Mouse (Mus musculus): Measurements from ENCODE around the gene Sh3bp5l. TPM values are rescaled to one million over a fixed set of nuclear protein-coding genes. Genes with fewer than 3 reads are reported as not detected.

The Sh3bp5l gene
- total RNA-seq, 2 experiments from 2014 or later: 54.1 to 59.7 TPM

- intact Hi-C loops (cut with DNase I): no loop called here
- DNase-seq (ENCODE audit: low spot score in 2 of 2): no peak
These were observed 14.9 kb upstream of the Sh3bp5l start for GRCm38 (mm10) chr11:58315536-58316168.

DNA sequence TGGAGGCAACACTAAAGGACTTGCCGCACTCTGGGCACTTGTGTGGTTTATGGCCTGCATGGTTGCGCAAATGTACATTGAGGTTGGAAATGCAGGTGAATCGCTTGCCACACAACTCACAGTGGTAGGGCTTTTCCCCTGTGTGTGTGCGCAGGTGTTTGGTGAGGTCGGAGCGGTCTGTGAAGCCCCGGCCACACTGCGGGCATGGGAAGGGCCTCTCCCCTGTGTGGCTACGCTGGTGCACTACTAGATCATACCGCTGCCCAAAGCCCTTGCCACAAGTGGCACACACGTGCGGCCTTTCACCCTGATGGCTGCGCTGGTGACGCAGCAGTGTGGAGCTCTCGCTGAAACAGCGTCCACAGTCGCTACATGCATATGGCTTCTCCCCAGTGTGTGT is 14.2 kb upstream of the Sh3bp5l start:
- no peak for DNase-seq (ENCODE audit: low spot score in 2 of 2)
- intact Hi-C loops (cut with DNase I): no loop called here

- DNase-seq (ENCODE audit: low spot score in 2 of 2): no peak
- intact Hi-C loops (cut with DNase I): no loop called here
These were observed 13.6 kb upstream of the Sh3bp5l start for GRCm38 (mm10) chr11:58316768-58317390.

- intact Hi-C loops (cut with DNase I): no loop called here
- peak; percentile 96 to 97 for DNase-seq (ENCODE audit: low spot score in 2 of 2)
These were observed 7.5 kb upstream of the Sh3bp5l start for GRCm38 (mm10) chr11:58322824-58323569.

DNA sequence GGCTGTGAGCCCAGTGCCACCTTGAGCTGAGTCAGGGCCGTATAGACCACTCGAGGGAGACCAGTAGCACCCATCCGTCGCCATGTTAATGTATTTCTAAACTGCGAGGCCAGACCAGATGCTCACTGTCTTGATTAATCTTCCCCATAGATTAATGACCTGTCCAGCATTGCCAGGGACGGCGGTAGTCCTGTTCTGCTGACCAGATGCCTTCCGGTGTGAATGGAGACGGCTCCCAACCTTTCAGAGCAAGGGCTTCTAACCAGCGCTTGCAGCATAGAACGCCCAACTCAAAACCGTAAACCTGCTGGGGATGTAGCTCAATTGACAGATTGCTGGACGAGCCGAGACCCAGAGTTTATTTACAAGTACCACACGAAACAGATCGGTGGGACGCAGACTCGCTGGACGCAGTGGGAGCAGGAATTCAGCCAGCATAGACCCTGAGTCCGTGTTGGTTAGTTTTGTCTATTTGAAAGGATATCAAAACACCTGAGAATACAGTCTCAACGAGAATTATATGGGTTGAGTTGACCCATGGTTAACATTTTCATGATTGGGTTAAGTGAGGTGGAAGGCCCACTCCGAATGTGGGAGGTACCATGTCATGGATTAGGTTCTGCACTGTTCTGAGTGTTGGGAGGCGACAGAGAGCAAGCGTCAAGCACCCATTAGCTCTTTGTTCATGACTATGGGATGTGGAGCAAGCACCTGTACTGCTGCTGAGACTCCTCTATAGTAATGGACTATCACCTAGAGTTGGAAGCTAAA is 6.8 kb upstream of the Sh3bp5l start:
- no peak for DNase-seq (ENCODE audit: low spot score in 2 of 2)
- intact Hi-C loops (cut with DNase I): no loop called here

DNA sequence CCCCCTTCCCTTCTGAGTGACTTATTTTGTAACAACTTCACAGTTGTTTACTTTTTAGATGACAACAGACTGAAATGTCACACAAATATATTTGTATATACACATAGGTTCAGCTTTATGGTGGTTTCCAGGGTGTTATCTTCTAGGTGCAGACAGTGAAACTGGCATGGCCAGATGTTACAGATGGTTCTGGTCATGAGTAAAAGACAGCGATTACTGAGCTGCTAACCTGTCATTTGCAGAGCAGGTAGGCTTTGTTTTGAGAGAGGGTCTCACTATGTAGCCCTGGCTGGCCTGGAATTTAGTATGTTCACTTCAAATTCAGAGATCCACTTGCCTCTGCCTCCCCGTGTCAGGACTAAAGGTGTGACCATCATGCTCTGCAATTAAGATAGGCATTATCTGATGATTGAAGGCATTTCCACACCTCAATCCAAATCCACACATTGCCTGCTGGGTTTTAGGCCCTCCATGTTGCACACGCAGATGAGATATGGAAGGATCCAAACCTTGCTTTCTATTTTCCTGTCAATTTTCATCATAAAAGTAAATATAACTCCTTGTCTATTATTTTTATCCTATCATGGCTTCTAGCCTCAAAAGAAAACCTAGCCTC is 5.8 kb upstream of the Sh3bp5l start:
- DNase-seq (ENCODE audit: low spot score in 2 of 2): no peak
- intact Hi-C loops (cut with DNase I): no loop called here

DNA sequence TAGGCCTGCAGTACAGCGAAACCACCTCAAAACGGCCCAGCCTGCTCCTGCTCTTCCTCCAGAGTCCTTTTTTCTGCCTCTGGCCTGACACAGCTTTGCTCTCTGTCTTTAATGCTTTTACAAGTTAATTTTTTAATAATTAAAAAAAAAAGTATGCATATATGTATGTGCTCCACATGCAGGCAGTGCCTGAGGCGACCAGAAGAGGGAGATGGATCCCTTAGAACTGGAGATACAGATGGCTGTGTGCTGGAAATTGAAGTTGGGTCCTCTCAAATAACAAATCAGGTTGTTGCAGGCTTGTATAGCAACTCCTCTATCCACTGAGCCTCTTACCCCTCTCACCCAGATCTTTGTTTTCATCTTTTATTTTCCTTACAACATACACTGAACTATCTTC is 3.7 kb upstream of the Sh3bp5l start:
- no peak for DNase-seq (ENCODE audit: low spot score in 2 of 2)
- intact Hi-C loops (cut with DNase I): no loop called here

DNA sequence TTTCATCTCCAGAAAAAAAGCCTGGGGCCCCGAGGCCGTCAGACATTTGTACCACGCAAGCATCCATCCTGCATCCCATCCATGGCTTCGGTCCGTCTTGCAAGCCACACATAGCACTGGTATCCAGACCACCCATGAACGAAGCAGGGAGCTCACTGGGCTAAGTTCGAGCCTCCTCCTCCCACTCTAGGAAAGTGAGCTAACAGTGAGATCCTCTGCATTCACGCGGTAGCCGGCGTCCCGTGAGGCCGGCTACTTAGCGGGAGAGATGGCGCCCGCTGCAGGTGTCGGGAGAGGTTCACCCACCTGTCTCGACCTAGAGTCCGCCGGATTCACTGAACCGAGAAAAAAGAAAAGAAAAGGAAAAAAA is 633 bp upstream of the Sh3bp5l start:
- peak in 1 of 2 experiments; percentile 49 for DNase-seq (ENCODE audit: low spot score in 2 of 2)
- intact Hi-C loops (cut with DNase I): no loop called here

DNA sequence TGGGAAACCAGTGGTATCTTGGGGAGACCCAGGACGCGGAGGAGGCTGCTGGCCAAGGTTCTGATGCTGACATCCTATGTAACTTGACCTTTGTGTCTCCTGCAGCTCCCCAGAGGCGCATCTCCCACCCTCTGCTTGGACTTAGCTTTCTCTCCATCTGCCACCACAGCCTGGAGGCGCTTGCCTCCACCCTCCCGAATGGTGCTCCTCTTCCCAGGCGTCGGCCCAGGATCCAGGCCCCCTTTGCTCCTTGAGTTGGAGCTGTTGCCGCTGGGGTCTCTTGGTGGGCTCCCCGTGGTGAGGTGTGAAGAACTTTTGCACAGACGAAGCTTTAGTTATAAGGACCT is 598 bp downstream of the Sh3bp5l start:
- DNase-seq (ENCODE audit: low spot score in 2 of 2): no peak
- intact Hi-C loops (cut with DNase I): no loop called here

GRCm38 (mm10) chr11:58331546-58331945 is 1.0 kb downstream of the Sh3bp5l start:
- intact Hi-C loops (cut with DNase I): no loop called here
- no peak for DNase-seq (ENCODE audit: low spot score in 2 of 2)

DNA sequence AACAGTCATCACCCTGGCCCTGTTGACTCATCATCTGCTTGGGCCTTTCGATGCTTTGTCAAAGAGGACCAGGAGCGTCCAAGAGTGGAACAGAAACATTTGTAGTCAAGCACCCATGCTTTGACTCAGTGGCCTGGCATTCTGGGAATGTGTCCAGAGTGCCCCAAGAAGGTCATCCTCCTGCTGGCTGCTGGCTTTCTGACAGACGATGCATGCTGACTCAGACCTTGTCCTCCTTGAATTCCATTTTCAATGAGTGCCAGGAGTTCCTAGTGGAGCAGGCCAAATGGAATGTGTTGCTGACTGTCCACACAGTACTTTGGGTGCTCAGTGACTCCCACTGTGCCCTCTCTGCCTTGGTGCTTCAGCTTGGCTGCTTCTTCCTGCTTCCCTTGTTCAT is 4.2 kb downstream of the Sh3bp5l start:
- intact Hi-C loops (cut with DNase I): no loop called here
- no peak for DNase-seq (ENCODE audit: low spot score in 2 of 2)

DNA sequence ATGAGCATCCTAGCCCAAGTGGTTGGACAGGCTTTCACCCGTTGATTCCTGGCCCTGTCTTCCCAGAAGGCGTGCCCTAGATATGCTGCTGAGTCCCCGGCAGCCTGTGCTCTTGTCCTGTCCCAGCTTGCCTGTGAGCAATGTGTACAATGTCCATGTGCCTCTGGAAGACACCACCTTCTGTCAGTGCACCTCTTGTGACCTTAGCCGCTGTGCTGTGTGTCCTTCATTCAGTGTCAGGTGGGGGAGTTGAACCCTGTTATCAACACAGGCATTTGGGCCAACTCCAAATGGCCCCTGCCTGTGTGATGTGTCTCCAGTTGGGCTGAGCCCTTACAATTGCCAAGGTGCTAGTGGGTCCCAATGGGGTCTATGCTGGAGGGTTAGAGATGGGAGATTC is 16.2 kb downstream of the Sh3bp5l start:
- DNase-seq (ENCODE audit: low spot score in 2 of 2): no peak
- intact Hi-C loops (cut with DNase I): no loop called here

- intact Hi-C loops (cut with DNase I): no loop called here
- DNase-seq (ENCODE audit: low spot score in 2 of 2): no peak
These were observed 20.1 kb downstream of the Sh3bp5l start for GRCm38 (mm10) chr11:58350628-58351027.

DNA sequence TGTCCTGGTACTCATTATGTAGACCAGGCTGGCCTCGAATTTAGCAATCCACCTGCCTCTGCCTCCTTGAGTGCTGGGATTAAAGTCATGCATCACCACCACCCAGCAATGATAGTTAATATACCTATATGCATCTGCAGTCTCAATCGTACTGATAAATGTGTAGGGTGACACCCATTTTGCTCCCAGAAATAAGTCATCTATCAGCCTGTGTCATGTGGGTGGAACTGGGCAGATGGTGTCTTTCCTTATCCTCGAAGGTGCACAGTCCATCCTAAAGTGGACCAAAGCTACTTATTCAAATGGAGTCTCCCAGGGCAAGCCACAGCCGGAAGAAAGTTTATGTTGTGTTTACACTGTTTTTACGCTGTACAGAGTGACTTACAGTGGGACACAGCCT is 20.7 kb downstream of the Sh3bp5l start:
- no peak for DNase-seq (ENCODE audit: low spot score in 2 of 2)
- intact Hi-C loops (cut with DNase I): no loop called here

GRCm38 (mm10) chr11:58352681-58353548 is 22.4 kb downstream of the Sh3bp5l start:
- DNase-seq (ENCODE audit: low spot score in 2 of 2): no peak
- intact Hi-C loops (cut with DNase I): no loop called here

DNA sequence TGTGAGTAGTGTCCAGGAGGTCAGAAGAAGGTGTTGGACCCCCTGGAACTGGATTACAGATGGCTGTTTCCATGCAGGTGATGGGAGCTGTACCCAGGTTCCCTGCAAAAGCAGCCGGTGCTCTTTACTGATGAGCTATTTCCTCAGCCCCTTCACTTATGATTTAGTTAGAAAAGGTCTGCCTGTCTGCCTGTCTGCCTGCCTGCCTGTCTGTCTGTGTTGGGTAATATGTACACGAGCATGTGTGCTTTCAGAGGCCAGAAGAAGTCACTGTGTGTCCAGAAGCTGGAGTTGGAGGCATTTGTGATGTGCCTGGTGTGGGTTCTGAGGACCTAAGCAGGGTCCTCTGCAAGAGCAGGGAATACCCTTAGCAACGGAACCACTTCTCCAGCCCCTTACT is 23.2 kb downstream of the Sh3bp5l start:
- intact Hi-C loops (cut with DNase I): no loop called here

GRCm38 (mm10) chr11:58354476-58354875 is 24.0 kb downstream of the Sh3bp5l start:
- DNase-seq (ENCODE audit: low spot score in 2 of 2): peak in 1 of 2 experiments; percentile 32
- intact Hi-C loops (cut with DNase I): no loop called here

More for the DNA sequence above, 23.2 kb downstream of the Sh3bp5l start:
- DNase-seq (ENCODE audit: low spot score in 2 of 2): no peak

DNA sequence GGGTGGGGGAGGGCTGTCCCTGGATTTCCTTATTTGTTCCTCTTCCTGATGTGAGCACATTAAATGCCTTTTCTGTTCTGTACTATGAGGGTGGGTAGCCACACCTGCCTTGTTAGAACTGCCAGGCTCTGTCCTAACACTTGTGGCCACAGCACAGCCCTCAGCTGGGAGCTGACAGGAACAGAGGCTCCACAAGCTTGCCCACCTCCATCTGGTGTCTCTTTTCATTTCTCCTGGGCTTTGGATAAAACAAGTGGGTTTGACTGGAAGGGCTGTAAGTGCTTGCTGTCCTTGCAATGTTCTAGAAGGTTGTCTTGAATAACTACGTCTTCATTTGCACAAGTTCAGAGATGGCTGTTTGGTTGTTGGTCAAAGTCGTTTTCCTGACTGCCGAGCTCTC is 24.4 kb downstream of the Sh3bp5l start:
- intact Hi-C loops (cut with DNase I): no loop called here
- peak in 1 of 2 experiments; percentile 43 for DNase-seq (ENCODE audit: low spot score in 2 of 2)

GRCm38 (mm10) chr11:58357042-58357441 is 26.5 kb downstream of the Sh3bp5l start:
- DNase-seq (ENCODE audit: low spot score in 2 of 2): no peak
- intact Hi-C loops (cut with DNase I): no loop called here

All from left cerebral cortex, postnatal 14 days (tissue).